Mouse (Mus musculus) lung, postnatal 0 days (tissue): ENCODE data around the gene Hs6st1.

Experiments used
- CTCF ChIP-seq: IDR thresholded peaks from 2 replicates; pipeline ENCODE4 v1.5.1; 2016; ENCODE audit warnings: antibody characterized with exemption, mild to moderate bottlenecking
- EP300 ChIP-seq: IDR thresholded peaks from 2 replicates; pipeline ENCODE4 v1.6.1; 2016; ENCODE audit warnings: antibody characterized with exemption, mild to moderate bottlenecking, control low read depth

DNA sequence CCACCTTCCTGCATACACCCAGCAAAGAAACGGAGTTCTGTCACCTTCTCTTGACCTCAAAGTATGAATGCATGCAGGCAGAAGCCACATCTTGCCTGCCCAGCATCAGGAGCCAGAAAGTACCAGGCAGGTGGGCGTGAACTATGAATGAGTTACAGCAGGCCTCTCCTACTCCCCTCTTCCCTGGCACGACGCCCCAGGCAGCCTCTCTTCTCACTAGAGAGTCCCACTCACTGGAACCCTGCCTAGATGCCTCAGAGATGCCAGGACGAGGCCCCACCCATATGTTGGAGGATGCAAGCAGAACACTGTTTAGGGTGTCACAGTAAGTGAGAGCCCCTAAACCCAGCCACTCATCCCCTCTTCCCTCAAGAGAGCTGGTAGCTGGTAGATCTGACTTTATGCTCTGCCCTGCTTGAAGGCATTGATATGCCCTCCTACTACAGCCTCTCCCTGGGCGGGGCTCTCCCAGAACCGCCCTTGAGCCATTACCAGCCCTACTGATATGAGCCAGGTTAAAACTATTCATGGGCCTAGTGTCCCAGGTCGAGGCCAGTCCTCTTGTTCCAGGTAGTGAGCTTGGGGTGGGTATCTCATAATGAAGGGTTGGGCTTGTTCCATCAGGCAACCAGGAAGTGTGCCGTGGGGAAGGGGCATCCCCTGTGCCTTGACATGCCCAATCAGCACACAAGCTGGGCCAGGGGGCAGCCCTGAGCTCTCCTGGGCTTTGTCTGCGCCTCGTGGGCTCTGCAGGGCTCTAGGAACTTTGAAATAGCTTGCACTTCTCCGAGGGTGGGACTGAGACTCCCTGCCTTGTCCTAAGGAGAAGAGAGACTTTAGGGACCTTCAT, 27.4 kb downstream of the Hs6st1 start:
- TF ChIP-seq CTCF, result no peak
- TF ChIP-seq EP300, result no peak
